Mouse (Mus musculus) liver, adult 2 months (tissue): ENCODE results near the gene Rasgef1a. TPM values are rescaled to one million over a fixed set of nuclear protein-coding genes. Genes with fewer than 3 reads are reported as not detected.

Experiments
- DNase-seq: peaks from one replicate; pipeline ENCODE4 v3.0.0-alpha.2; 2011; ENCODE audit warnings: low read depth, low spot score; ENCODE audit errors: extremely low read depth
- H3K27ac ChIP-seq: fragments of 200-500 bp; replicated peaks from 2 replicates; pipeline ENCODE4 v1.5.1; 2012; ENCODE audit warnings: low read depth, mild to moderate bottlenecking, control low read depth, inconsistent platforms, low read length; ENCODE audit not compliant: insufficient read depth
- H3K27me3 ChIP-seq: fragments of 200-500 bp; 2 replicates; pipeline ENCODE4 v1.6.1; 2012; ENCODE audit warnings: mild to moderate bottlenecking, moderate library complexity, low read length, inconsistent platforms; ENCODE audit not compliant: control insufficient read depth, insufficient read depth
- H3K36me3 ChIP-seq: fragments of 200-500 bp; 2 replicates; pipeline ENCODE4 v1.6.1; 2012; ENCODE audit warnings: low read length, inconsistent platforms; ENCODE audit not compliant: control insufficient read depth, insufficient read depth
- H3K4me1 ChIP-seq: fragments of 200-500 bp; 2 replicates; pipeline ENCODE4 v1.6.1; 2011; ENCODE audit warnings: low read length; ENCODE audit not compliant: control insufficient read depth, insufficient read depth
- H3K4me3 ChIP-seq: fragments of 200-500 bp; 2 replicates; pipeline ENCODE4 v1.5.1; 2011; ENCODE audit warnings: low read depth, mild to moderate bottlenecking, control low read depth, low read length, moderate library complexity; ENCODE audit not compliant: insufficient read depth
- H3K79me2 ChIP-seq: fragments of 200-500 bp; 2 replicates; pipeline ENCODE4 v1.6.1; 2012; ENCODE audit warnings: inconsistent platforms, mild to moderate bottlenecking, low read length, moderate library complexity; ENCODE audit not compliant: control insufficient read depth, insufficient read depth
- H3K9ac ChIP-seq: fragments of 200-500 bp; 2 replicates; pipeline ENCODE4 v1.6.1; 2012; ENCODE audit warnings: low read depth, mild to moderate bottlenecking, control low read depth, inconsistent platforms, low read length
- CTCF ChIP-seq: fragments of 200-500 bp; IDR thresholded peaks from 2 replicates; pipeline ENCODE4 v1.5.1; 2011; ENCODE audit warnings: low read depth, low read length, control low read depth
- POLR2A ChIP-seq: fragments of 200-500 bp; IDR thresholded peaks from 2 replicates; pipeline ENCODE4 v1.6.1; 2011; ENCODE audit warnings: low read length, control low read depth; ENCODE audit not compliant: insufficient read depth; ENCODE audit errors: extremely low read depth
- WGBS: fragments of 180-500 bp; shearing (Covaris S2); methylation state at CpG from one replicate; pipeline ENCODE4 v1.1.7; 2018; 5-methylcytosine and 5-hydroxymethylcytosine counted together
- polyA plus RNA-seq: library from polyadenylated mRNA; depleted of rRNA; stranded (reverse); fragments of >200 nt; gene quantifications from 2 replicates; pipeline ENCODE4 v1.2.3, GENCODE M21; 2012
- total RNA-seq: library from RNA; depleted of rRNA; stranded (reverse); fragments of >200 nt; gene quantifications from 2 replicates; pipeline ENCODE4 v1.2.3, GENCODE M21; 2014

The Rasgef1a gene
- total and polyA plus RNA-seq, 2 experiments = 0.06 TPM; not detected in 1

DNA sequence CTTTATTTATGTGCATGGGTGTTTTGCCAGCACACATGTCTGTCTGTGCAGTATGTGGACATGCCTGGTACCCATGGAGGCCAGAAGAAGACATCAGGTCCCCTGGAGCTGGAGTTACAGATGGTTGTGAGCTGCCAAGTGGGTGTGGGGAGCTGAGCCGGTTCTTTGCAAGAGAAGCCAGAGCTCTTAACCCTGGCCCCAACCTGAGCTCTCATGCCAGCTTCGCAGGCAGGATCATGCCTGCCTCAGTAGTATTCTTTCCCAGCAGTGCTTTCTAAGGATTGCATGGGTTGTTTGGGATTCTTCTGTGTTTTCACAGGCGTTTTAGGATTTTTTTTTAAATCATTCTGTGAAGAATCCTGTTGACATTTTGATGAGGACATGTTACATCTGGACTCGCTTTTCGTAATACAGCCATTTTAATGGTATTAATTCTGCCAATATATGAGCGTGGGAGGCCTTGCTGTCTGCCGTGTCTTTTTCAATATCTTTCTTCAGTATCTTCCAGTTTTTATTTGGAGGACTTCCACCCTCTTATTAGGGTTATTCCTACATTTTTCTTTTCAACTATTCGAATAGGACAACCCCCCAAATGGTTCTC lies 86.6 kb downstream of the Rasgef1a start:
- TF ChIP-seq POLR2A = no peak
- TF ChIP-seq CTCF = no peak
- H3K27ac ChIP-seq = no peak overlapping the region
- 79% methylated on average over 8 of the region's 8 CpGs for WGBS
- no peaks in the 10 kb centered on the region for H3K36me3 ChIP-seq
- no peaks in the 10 kb centered on the region for H3K4me1 ChIP-seq
- no peak overlapping the region for H3K4me3 ChIP-seq
- H3K9ac ChIP-seq = no peak overlapping the region
- H3K27me3 ChIP-seq = peaks cover 3% of the 10 kb centered on the region; the same call in 1 of the 2 replicates
- no peaks in the 10 kb centered on the region for H3K79me2 ChIP-seq
- DNase-seq = no peak

DNA sequence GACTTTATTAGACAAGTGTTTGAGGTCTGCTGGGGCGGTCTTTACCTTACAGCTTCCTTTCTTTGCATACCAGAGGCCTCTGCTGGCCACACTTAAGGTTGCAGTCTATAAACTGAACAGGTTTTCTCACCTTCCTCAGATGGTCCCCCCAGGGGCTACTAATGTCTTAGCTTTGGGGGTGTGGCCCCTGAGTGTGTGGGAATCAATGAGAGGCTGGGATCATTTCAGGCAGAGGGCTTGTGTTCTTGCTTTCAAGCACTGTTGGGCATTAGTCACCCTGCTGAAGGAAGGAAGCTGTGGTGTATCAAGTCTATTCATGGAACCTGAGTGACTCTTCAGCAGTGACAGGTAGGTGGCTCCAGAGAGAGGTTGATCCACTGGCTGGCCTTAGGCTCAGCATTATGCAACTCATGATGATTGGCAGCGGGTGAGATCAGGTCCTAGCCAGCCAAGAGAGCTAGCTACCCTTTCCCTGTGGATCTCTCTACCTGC lies 88.1 kb downstream of the Rasgef1a start:
- Histone ChIP-seq H3K9ac (no peak overlapping the region), H3K79me2 (no peaks in the 10 kb centered on the region), H3K27me3 (peaks cover 3% of the 10 kb centered on the region; the same call in 1 of the 2 replicates), H3K4me1 (no peaks in the 10 kb centered on the region), H3K36me3 (no peaks in the 10 kb centered on the region), H3K27ac (no peak overlapping the region), H3K4me3 (no peak overlapping the region)
- peak; percentile 43 for DNase-seq
- 34% methylated on average over 2 of the region's 2 CpGs for WGBS
- TF ChIP-seq CTCF = 0 out of 2 replicates have a peak, but pooled peaks have one; percentile 2
- TF ChIP-seq POLR2A = no peak

DNA sequence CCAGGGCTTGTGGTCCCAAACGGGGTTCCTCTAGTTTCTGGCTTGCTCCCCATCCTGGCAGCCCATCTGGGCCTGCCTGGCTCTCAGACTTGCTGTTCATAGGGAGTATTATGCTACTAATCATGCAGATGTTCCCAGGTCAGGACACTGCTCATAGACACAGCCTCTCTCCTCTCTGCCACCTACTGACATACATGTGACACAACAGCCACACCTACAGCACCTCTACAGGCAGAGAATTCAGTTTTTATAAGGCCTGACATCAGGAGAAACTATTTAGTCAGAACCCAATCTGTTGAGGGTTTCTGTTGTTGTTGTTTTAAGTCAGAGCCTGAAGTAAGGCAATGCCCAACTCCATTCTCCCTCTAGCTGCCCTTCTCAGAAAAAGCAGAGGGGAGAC lies 100.6 kb downstream of the Rasgef1a start:
- no peak overlapping the region for H3K27ac ChIP-seq
- H3K27me3 ChIP-seq = no peaks in the 10 kb centered on the region
- H3K4me3 ChIP-seq = no peak overlapping the region
- DNase-seq = no peak
- 88% methylated on average over 1 of the region's 1 CpGs for WGBS
- no peak for TF ChIP-seq POLR2A
- no peak for TF ChIP-seq CTCF
- no peaks in the 10 kb centered on the region for H3K79me2 ChIP-seq
- H3K9ac ChIP-seq = no peak overlapping the region
- H3K4me1 ChIP-seq = no peaks in the 10 kb centered on the region
- H3K36me3 ChIP-seq = peaks cover 17% of the 10 kb centered on the region

DNA sequence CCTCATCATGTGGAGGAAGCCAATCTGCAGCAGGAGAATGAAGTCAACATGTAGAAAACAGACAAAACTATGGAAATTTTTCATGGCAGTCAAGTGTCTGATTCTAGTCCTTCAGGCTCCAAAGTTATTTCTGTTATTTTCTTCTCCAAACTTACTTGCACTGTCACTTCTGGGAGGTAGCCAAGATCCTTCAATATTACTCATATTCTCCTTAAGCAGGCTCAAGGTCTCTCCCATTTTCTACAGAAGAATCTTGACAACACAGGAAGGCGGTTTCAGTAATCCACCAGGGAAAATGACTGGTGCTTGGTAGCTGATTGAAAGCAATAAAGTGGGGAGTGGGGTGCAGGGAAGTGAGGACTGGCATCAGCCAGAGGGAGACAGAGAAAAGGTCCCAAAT lies 111.5 kb downstream of the Rasgef1a start:
- peaks cover 30% of the 10 kb centered on the region for H3K36me3 ChIP-seq
- H3K79me2 ChIP-seq = no peaks in the 10 kb centered on the region
- no peak overlapping the region for H3K4me3 ChIP-seq
- H3K9ac ChIP-seq = no peak overlapping the region
- no peak overlapping the region for H3K27ac ChIP-seq
- 97% methylated on average over 1 of the region's 1 CpGs for WGBS
- peaks cover under 1% of the 10 kb centered on the region; the same call in 1 of the 2 replicates for H3K4me1 ChIP-seq
- TF ChIP-seq POLR2A (no peak), CTCF (no peak)
- no peaks in the 10 kb centered on the region for H3K27me3 ChIP-seq
- DNase-seq = no peak

DNA sequence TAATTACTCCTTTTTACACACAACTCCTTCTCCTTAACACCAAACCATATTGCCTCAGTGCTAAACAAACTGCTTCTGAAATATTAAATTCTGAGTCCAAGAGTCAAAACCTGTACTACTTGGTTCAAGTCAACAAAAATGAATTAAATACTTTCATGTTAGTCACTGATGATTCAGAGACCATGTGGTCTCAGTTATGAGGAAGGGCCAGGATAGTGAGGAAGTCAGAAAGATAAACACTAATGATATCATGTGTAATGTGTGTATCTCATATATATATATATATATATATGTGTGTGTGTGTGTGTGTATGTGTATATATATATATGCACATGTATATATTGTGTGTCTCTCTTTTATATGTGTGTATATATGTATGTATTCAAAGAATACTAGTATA lies 115.3 kb downstream of the Rasgef1a start:
- Histone ChIP-seq H3K4me3 (no peak overlapping the region), H3K36me3 (peaks cover 26% of the 10 kb centered on the region), H3K27me3 (no peaks in the 10 kb centered on the region), H3K79me2 (no peaks in the 10 kb centered on the region), H3K9ac (no peak overlapping the region), H3K27ac (no peak overlapping the region), H3K4me1 (peaks cover 1% of the 10 kb centered on the region; the same call in 1 of the 2 replicates)
- TF ChIP-seq CTCF (no peak), POLR2A (no peak)
- DNase-seq = no peak

DNA sequence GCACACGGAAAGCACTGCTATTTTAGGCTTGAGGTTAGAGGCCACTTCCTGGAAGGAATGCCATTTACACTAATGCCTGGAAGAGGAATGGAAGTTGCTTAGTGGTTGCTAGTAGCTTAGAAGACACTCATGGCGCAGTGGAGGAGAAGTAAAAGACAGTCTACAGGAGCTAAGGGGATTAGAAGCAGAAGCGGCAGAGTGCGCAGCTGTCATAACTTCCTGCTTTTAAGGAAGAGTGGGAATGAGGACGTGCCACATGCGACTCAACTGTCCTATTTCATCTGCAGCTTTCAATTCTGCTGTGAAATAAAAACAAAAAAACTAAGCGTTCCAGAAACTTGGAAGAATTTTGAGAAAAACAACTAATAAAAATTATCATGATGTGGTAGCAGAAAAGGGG lies 116.0 kb downstream of the Rasgef1a start:
- Histone ChIP-seq H3K9ac (no peak overlapping the region), H3K4me3 (no peak overlapping the region), H3K4me1 (peaks cover 1% of the 10 kb centered on the region; the same call in 1 of the 2 replicates), H3K79me2 (peaks cover 3% of the 10 kb centered on the region; the same call in 1 of the 2 replicates), H3K36me3 (peaks cover 26% of the 10 kb centered on the region), H3K27me3 (no peaks in the 10 kb centered on the region), H3K27ac (no peak overlapping the region)
- 81% methylated on average over 7 of the region's 7 CpGs for WGBS
- peak; percentile 15 for DNase-seq
- TF ChIP-seq CTCF = no peak
- TF ChIP-seq POLR2A = no peak
